Comparison of ENCODE assay signal across 9 mouse cellular contexts in the genomic region with DNA sequence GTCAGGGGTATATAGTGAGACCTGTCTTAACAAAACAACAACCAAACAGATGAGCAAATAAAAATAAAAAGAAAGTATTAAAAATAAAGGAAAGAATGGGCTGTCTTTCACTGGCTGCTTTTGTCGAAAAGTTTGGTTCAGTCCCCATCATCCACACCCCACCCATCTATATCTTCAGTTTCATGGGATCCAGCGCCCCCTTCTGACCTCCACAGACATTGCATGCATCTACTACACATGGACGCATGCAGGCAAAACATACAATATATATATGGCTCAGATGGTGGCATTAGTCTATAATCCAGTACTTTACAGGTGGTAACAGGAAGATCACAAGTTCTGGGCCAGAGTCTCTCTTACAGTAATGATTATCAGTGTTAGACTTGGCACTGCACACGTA. TPM values are rescaled to one million over a fixed set of nuclear protein-coding genes. Genes with fewer than 3 reads are reported as not detected.
DNase-seq lines count a peak whose midpoint lies in the region; ATAC-seq and TF ChIP-seq lines count a peak whose summit lies in the region.
"Had no signal": no experiment of that assay in that cellular context is flagged by ENCODE, and none has a peak within 500 bp of the region (broad histone marks: within the 10 kb centered on the region; RNA-seq: fewer than 3 reads in every experiment).

No protein-coding gene starts in this region.

- ATAC-seq in midbrain, postnatal 0 days (ENCODE audit: low FRiP score): no peak
- ATAC-seq in midbrain, embryonic 11.5 days (ENCODE audit: low FRiP score): no peak
- ATAC-seq in liver, postnatal 0 days: no peak
- no peak for ATAC-seq in forebrain, embryonic 16.5 days
- ATAC-seq: Patski had no signal

- H3K4me3 ChIP-seq in midbrain, postnatal 0 days (ENCODE audit: low read depth, low read length): no peak overlapping the region
- H3K4me3 ChIP-seq in midbrain, embryonic 11.5 days (ENCODE audit: low read depth, low read length): no peak overlapping the region
- no peak overlapping the region for H3K4me3 ChIP-seq in liver, postnatal 0 days (ENCODE audit: low read depth, low read length)
- no peak overlapping the region for H3K4me3 ChIP-seq in forebrain, embryonic 16.5 days (replicated peaks; ENCODE audit: low read length)

- no peaks in the 10 kb centered on the region for H3K36me3 ChIP-seq in midbrain, postnatal 0 days (ENCODE audit: insufficient read depth, low read length)
- no peaks in the 10 kb centered on the region for H3K36me3 ChIP-seq in midbrain, embryonic 11.5 days (ENCODE audit: control insufficient read depth, insufficient read depth, low read length)
- no peaks in the 10 kb centered on the region for H3K36me3 ChIP-seq in liver, postnatal 0 days (replicated peaks; ENCODE audit: insufficient read depth, low read length)
- H3K36me3 ChIP-seq in splenic B cell, adult 2 months (ENCODE audit: control insufficient read depth, insufficient read depth, low read length, poor library complexity, severe bottlenecking): no peaks in the 10 kb centered on the region
- H3K36me3 ChIP-seq in forebrain, embryonic 16.5 days (ENCODE audit: control insufficient read depth, insufficient read depth): no peaks in the 10 kb centered on the region

- peak; percentile 39 to 54 for DNase-seq in cerebellum, adult 18-20 months
- no peak for DNase-seq in cerebellum, adult 8-10 months
- DNase-seq in midbrain, postnatal 0 days (ENCODE audit: low spot score): no peak
- no peak for DNase-seq in midbrain, embryonic 11.5 days (ENCODE audit: low spot score, missing footprints)
- DNase-seq in liver, postnatal 0 days: peak; percentile 73
- DNase-seq in splenic B cell, adult 2 months (ENCODE audit: low read depth, low spot score): peak; percentile 83
- DNase-seq in embryo, embryonic 10 days (ENCODE audit: low spot score): no peak

- no peak overlapping the region for H3K9ac ChIP-seq in midbrain, postnatal 0 days (replicated peaks; ENCODE audit: low read length, poor library complexity, severe bottlenecking)
- H3K9ac ChIP-seq in midbrain, embryonic 11.5 days (ENCODE audit: low read length): no peak overlapping the region
- H3K9ac ChIP-seq in liver, postnatal 0 days (replicated peaks): no peak overlapping the region
- no peak overlapping the region for H3K9ac ChIP-seq in forebrain, embryonic 16.5 days (replicated peaks; ENCODE audit: low read depth, low read length)

- TF ChIP-seq CTCF in midbrain, postnatal 0 days (IDR thresholded peaks at IDR 0.05): peak; percentile 62
- TF ChIP-seq CTCF in liver, postnatal 0 days (IDR thresholded peaks at IDR 0.05; ENCODE audit: low read depth): peak; percentile 80

- no peaks in the 10 kb centered on the region for H3K9me3 ChIP-seq in midbrain, postnatal 0 days (ENCODE audit: low read length)
- no peaks in the 10 kb centered on the region for H3K9me3 ChIP-seq in midbrain, embryonic 11.5 days (ENCODE audit: control insufficient read depth, low read length)
- H3K9me3 ChIP-seq in liver, postnatal 0 days (ENCODE audit: low read length): no peaks in the 10 kb centered on the region
- no peaks in the 10 kb centered on the region for H3K9me3 ChIP-seq in forebrain, embryonic 16.5 days (ENCODE audit: control insufficient read depth, low read length)

- no peaks in the 10 kb centered on the region for H3K4me1 ChIP-seq in midbrain, postnatal 0 days (ENCODE audit: insufficient read depth, low read length)
- no peaks in the 10 kb centered on the region for H3K4me1 ChIP-seq in midbrain, embryonic 11.5 days (ENCODE audit: control insufficient read depth, insufficient read depth, low read length)
- no peaks in the 10 kb centered on the region for H3K4me1 ChIP-seq in liver, postnatal 0 days (ENCODE audit: insufficient read depth)
- no peaks in the 10 kb centered on the region for H3K4me1 ChIP-seq in forebrain, embryonic 16.5 days (replicated peaks; ENCODE audit: control insufficient read depth, insufficient read depth, low read length)

- no peak overlapping the region for H3K4me2 ChIP-seq in midbrain, postnatal 0 days (ENCODE audit: low read depth, low read length, poor library complexity, severe bottlenecking)
- H3K4me2 ChIP-seq in midbrain, embryonic 11.5 days: no peak overlapping the region
- no peak overlapping the region for H3K4me2 ChIP-seq in liver, postnatal 0 days (ENCODE audit: low read depth, low read length)
- H3K4me2 ChIP-seq in forebrain, embryonic 16.5 days (ENCODE audit: low read length): no peak overlapping the region

- no peaks in the 10 kb centered on the region for H3K27me3 ChIP-seq in midbrain, postnatal 0 days (ENCODE audit: insufficient read depth, low read length)
- H3K27me3 ChIP-seq in midbrain, embryonic 11.5 days (ENCODE audit: control insufficient read depth, insufficient read depth, low read length): no peaks in the 10 kb centered on the region; the same call in 1 of the 2 replicates
- H3K27me3 ChIP-seq in liver, postnatal 0 days (ENCODE audit: insufficient read depth, low read length): no peaks in the 10 kb centered on the region
- H3K27me3 ChIP-seq in splenic B cell, adult 2 months (ENCODE audit: control insufficient read depth, insufficient read depth, low read length, poor library complexity, severe bottlenecking): no peaks in the 10 kb centered on the region
- H3K27me3 ChIP-seq in forebrain, embryonic 16.5 days (replicated peaks; ENCODE audit: control insufficient read depth, insufficient read depth, low read length): no peaks in the 10 kb centered on the region
- H3K27me3 ChIP-seq: Patski had no signal

- no peak overlapping the region for H3K27ac ChIP-seq in midbrain, postnatal 0 days (ENCODE audit: low read depth, low read length)
- H3K27ac ChIP-seq in midbrain, embryonic 11.5 days (ENCODE audit: low read depth, low read length): no peak overlapping the region
- no peak overlapping the region for H3K27ac ChIP-seq in liver, postnatal 0 days (ENCODE audit: low read depth)
- H3K27ac ChIP-seq in forebrain, embryonic 16.5 days (ENCODE audit: low read length): no peak overlapping the region

- 55% methylated on average over 4 of the region's 4 CpGs for WGBS in midbrain, postnatal 0 days
- 51% methylated on average over 4 of the region's 4 CpGs for WGBS in midbrain, embryonic 11.5 days
- WGBS in liver, postnatal 0 days (ENCODE audit: insufficient replicate concordance): 36% methylated on average over 4 of the region's 4 CpGs
- WGBS in forebrain, embryonic 16.5 days: 54% methylated on average over 4 of the region's 4 CpGs

- no peak for TF ChIP-seq EP300 in liver, postnatal 0 days (IDR thresholded peaks at IDR 0.05; ENCODE audit: low read depth)

RNA-seq across cellular contexts. Expression of a gene that starts 6.4 kb away (rescaled TPM):
- total RNA-seq in midbrain, postnatal 0 days (2014; rRNA removed): 126 and 148 TPM in 2 replicates
- polyA plus RNA-seq in midbrain, postnatal 0 days (2015; fragmentation: Nextera tagmentation; extraction: Ambion mirVana): 17.1 and 18.4 TPM in 2 replicates
- polyA plus RNA-seq in midbrain, embryonic 11.5 days (2014; fragmentation: Nextera tagmentation; extraction: Ambion mirVana): 14.1 and 17.8 TPM in 2 replicates
- 0.28 and 0.71 TPM in 2 replicates for polyA plus RNA-seq in liver, postnatal 0 days (2015; fragmentation: Nextera tagmentation; extraction: Ambion mirVana)
- 21.4 and 22.6 TPM in 2 replicates for polyA plus RNA-seq in forebrain, embryonic 16.5 days (2015; fragmentation: Nextera tagmentation; extraction: Ambion mirVana)

RNA-seq across cellular contexts. Expression of a gene that starts 11.7 kb away (rescaled TPM):
- 0.93 and 1.2 TPM in 2 replicates for total RNA-seq in midbrain, postnatal 0 days (2014; rRNA removed)
- 2.2 and 2.8 TPM in 2 replicates for polyA plus RNA-seq in midbrain, postnatal 0 days (2015; fragmentation: Nextera tagmentation; extraction: Ambion mirVana)
- 2.2 and 2.9 TPM in 2 replicates for polyA plus RNA-seq in midbrain, embryonic 11.5 days (2014; fragmentation: Nextera tagmentation; extraction: Ambion mirVana)
- polyA plus RNA-seq in liver, postnatal 0 days (2015; fragmentation: Nextera tagmentation; extraction: Ambion mirVana): 13.0 and 13.1 TPM in 2 replicates
- polyA plus RNA-seq in forebrain, embryonic 16.5 days (2015; fragmentation: Nextera tagmentation; extraction: Ambion mirVana): 2.1 and 2.5 TPM in 2 replicates

RNA-seq across cellular contexts. Expression of a gene that starts 20.0 kb away (rescaled TPM):
- total RNA-seq in midbrain, postnatal 0 days (2014; rRNA removed): 35.3 and 42.2 TPM in 2 replicates
- 50.9 and 51.9 TPM in 2 replicates for polyA plus RNA-seq in midbrain, postnatal 0 days (2015; fragmentation: Nextera tagmentation; extraction: Ambion mirVana)
- polyA plus RNA-seq in midbrain, embryonic 11.5 days (2014; fragmentation: Nextera tagmentation; extraction: Ambion mirVana): 16.1 and 17.4 TPM in 2 replicates
- polyA plus RNA-seq in liver, postnatal 0 days (2015; fragmentation: Nextera tagmentation; extraction: Ambion mirVana): 6.7 and 7.0 TPM in 2 replicates
- 41.9 and 46.6 TPM in 2 replicates for polyA plus RNA-seq in forebrain, embryonic 16.5 days (2015; fragmentation: Nextera tagmentation; extraction: Ambion mirVana)

RNA-seq across cellular contexts. Expression of a gene that starts 20.1 kb away (rescaled TPM):
- total RNA-seq in midbrain, postnatal 0 days (2014; rRNA removed): 47.6 and 60.4 TPM in 2 replicates
- polyA plus RNA-seq in midbrain, postnatal 0 days (2015; fragmentation: Nextera tagmentation; extraction: Ambion mirVana): 69.6 and 82.7 TPM in 2 replicates
- polyA plus RNA-seq in midbrain, embryonic 11.5 days (2014; fragmentation: Nextera tagmentation; extraction: Ambion mirVana): 84.9 and 86.3 TPM in 2 replicates
- 19.3 and 23.7 TPM in 2 replicates for polyA plus RNA-seq in liver, postnatal 0 days (2015; fragmentation: Nextera tagmentation; extraction: Ambion mirVana)
- 90.1 and 93.1 TPM in 2 replicates for polyA plus RNA-seq in forebrain, embryonic 16.5 days (2015; fragmentation: Nextera tagmentation; extraction: Ambion mirVana)

RNA-seq across cellular contexts. Expression of a gene that starts 29.6 kb away (rescaled TPM):
- total RNA-seq in midbrain, postnatal 0 days (2014; rRNA removed): not detected in 2 replicates
- polyA plus RNA-seq in midbrain, postnatal 0 days (2015; fragmentation: Nextera tagmentation; extraction: Ambion mirVana): 0.41 and 0.49 TPM in 2 replicates
- polyA plus RNA-seq in midbrain, embryonic 11.5 days (2014; fragmentation: Nextera tagmentation; extraction: Ambion mirVana): 0.97 TPM in 1 of 2 replicates, not detected in the other
- 0.19 and 1.5 TPM in 2 replicates for polyA plus RNA-seq in liver, postnatal 0 days (2015; fragmentation: Nextera tagmentation; extraction: Ambion mirVana)
- polyA plus RNA-seq in forebrain, embryonic 16.5 days (2015; fragmentation: Nextera tagmentation; extraction: Ambion mirVana): 0.65 and 0.91 TPM in 2 replicates

Comparison
In these comparisons a context has a peak if more than half of its experiments do, and no peak if none do; other contexts are left out.
1. DNase-seq: peak in cerebellum, adult 18-20 months (2 of 2), liver, postnatal 0 days (single experiment) and splenic B cell, adult 2 months (single experiment); none in cerebellum, adult 8-10 months (single experiment), midbrain, postnatal 0 days (single experiment), midbrain, embryonic 11.5 days (single experiment) and embryo, embryonic 10 days (single experiment).